Mouse (Mus musculus): ENCODE measurements around the gene Arid3a. TPM values are rescaled to one million over a fixed set of nuclear protein-coding genes. Genes with fewer than 3 reads are reported as not detected.
A peak's percentile ranks its signal among the peaks of the same experiment; 100 is the strongest.

Arid3a gene
- total RNA-seq, 2 experiments from 2014 or later = 1.0 to 1.1 TPM

DNA sequence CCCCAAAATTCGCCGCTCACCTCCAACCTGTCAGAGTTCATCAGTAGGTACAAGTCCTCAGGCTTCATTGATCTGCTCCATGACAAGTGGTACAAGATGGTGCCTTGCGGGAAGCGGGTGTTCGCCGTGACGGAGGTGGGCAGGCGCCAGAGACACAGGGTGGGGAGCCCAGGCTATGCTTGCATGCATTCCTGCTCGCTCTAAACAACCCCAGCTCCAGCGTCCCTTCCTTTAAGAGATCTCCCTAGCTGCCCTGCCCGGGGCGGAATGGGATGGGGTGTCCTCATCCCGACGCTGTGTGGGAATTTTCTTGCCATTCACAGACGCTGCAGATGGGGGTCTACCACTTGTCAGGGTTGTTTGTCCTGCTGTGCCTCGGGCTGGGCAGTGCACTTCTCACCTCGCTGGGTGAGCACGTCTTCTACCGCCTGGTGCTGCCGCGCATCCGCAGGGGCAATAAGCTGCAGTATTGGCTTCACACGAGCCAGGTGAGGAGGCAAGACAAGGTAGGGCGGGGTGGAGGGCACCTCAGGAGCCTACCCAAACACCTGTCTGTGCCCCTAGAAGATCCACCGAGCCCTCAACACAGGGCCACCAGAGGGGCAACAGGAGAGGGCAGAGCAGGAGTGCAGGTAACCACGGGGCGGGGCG is 49.4 kb downstream of the Arid3a start:
- no peak for DNase-seq

DNA sequence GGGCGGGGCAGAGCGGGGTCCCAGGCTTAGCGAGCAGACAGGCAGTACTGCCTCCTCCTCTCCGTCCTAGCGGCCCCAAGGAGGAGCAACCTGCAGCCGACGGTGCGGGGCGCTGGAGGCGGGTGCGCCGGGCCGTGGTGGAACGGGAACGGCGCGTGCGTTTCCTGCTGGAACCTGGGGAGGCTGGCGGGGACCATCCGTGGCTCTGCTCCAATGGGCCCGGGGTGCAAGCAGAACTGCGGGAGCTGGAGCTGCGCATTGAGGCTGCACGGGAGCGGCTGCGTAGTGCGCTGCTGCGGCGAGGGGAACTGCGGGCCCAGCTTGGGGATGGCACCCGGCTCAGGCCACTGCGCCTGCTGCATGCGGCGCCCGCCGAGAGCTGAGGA is 49.9 kb downstream of the Arid3a start:
- DNase-seq = no peak

DNA sequence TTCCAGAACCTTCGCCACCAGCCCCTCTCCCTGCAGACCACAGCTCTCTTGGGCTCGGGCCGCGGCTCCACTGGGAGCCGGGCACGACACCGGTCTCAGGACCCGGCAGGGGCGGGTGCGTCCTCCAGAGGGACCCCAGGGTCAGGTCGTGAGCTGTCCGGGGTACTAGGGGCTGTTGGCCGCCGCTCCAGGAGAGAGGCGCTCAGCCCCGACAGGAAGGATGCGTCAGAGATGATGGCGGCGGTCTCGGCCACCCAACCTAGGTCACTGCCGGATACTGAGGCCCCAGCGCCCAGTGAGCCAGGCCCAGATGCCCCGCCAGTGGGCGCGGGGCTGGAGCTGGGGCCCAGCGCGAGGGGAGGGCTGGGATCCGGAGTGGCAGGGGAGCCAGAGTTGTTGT is 50.5 kb downstream of the Arid3a start:
- no peak for DNase-seq

- no peak for DNase-seq
Observed at GRCm38 (mm10) chr10:79978061-79978460, 51.2 kb downstream of the Arid3a start.

DNA sequence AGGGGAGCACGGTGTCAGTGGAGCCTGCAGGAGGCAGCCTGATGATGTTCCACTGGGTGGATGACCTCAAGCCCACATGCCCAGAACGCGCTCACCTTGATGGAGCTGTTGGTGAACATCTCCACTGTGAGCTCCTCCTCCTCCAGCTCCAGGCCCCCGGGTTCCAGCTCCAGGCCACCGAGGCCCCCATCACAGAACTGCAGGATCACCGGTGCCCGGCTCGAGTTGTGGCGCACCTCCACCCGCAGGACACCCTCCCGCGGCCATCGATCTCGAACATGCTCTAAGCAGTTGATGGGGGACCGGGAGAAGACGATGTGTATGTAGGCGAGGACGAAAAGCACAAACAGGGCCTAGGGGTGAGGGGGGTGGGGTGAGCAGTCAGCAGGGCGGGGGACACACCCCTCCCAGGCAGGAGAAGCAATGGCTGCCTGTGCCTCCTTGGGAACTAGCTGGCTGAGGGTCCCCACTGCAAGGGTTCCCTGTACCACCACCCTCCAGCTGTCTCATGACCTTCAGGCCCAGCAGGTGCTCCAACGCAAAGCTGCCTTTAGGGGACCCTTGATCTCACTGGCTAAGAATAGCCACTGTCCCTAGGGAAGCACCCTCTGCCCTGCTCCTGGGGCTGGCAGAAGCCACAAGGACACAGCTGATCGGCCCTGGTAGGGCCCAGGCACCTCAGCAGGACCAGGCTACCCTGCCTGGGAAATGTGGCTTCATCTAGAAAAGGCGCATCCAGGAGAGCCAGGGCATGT is 52.7 kb downstream of the Arid3a start:
- DNase-seq = peak; percentile 41 to 69

- no peak for DNase-seq
Observed at GRCm38 (mm10) chr10:79983205-79983604, 56.4 kb downstream of the Arid3a start.

DNA sequence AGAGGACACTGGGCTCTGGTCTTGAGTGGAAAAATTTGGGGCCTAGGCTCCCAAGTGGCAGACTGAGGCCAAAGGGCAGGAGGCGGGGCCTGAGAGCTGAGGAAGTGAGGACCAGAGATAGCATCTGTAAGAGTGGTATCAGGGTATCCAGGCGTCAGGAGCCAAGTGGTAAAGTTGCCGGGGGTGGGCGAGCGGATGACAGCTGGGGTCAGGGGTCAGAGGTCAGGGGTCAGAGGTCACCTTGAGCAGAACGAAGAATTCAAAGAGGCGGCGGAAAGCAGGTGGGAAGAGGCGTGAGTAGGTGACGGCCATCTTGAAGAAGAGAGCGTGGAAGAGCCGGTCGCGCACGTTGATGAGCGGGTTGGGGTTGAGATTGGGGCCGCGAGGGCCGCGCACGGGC is 56.8 kb downstream of the Arid3a start:
- DNase-seq = peak; percentile 73 to 76

GRCm38 (mm10) chr10:79984195-79984816 is 57.5 kb downstream of the Arid3a start, which contains the start of gene Tmem259:
Gene Tmem259, minus strand, starts transcription at chr10:79984330.
- peak; percentile 91 to 92 for DNase-seq

GRCm38 (mm10) chr10:79984871-79985270 is 58.0 kb downstream of the Arid3a start:
- DNase-seq = peak; percentile 97 to 99

DNA sequence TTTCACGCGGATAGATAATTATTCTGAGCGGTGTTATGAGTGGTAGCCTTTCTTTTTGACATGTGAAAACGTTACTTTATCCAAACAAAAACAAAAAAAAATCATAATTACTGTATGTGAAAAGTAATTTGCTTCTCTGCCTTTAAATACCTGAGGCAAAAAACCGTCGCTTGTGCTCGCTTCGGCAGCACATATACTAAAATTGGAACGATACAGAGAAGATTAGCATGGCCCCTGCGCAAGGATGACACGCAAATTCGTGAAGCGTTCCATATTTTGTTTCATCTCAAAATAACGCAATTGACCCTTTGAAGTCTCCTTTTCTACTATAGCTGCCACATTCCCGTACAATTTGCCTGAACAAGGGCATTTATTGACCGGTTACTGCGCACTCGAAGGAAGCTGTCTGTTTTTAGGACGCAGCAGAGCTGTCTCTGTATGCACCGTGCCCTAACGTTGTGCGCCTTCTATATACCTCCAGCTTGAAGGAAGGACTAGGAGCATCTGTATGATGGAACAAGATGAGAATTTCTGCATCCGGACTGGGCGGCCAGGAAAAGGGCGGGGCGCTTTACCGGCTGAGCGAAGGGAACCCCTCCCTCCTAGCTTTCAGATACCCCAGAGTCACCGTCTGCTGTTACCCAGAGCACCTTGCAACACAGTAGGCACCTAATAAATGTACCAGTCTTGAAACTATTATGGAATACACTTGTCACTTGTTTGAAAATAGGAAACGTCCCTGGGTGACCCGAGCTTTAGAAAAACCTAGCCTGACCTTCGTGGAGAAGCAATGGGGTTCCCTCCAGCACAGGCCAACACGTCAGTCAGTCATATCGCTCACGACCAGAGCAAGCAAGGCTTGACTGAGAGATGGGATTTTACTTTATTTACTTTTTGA is 58.7 kb downstream of the Arid3a start:
- peak; percentile 83 to 84 for DNase-seq

- DNase-seq = peak; percentile 64 to 70
Observed at GRCm38 (mm10) chr10:79986232-79986878, 59.5 kb downstream of the Arid3a start.

GRCm38 (mm10) chr10:79986963-79987362 is 60.1 kb downstream of the Arid3a start:
- DNase-seq = peak; percentile 88 to 91

- DNase-seq = peak in 1 of 2 experiments; percentile 62
Observed at GRCm38 (mm10) chr10:79987771-79988505, 61.1 kb downstream of the Arid3a start.

- DNase-seq = peak; percentile 81 to 84
Observed at GRCm38 (mm10) chr10:79988506-79989271, 61.8 kb downstream of the Arid3a start, which contains the start of gene Cnn2. Gene Cnn2, plus strand, starts transcription at chr10:79988584.

GRCm38 (mm10) chr10:79989272-79989786 is 62.5 kb downstream of the Arid3a start:
- DNase-seq = no peak

DNA sequence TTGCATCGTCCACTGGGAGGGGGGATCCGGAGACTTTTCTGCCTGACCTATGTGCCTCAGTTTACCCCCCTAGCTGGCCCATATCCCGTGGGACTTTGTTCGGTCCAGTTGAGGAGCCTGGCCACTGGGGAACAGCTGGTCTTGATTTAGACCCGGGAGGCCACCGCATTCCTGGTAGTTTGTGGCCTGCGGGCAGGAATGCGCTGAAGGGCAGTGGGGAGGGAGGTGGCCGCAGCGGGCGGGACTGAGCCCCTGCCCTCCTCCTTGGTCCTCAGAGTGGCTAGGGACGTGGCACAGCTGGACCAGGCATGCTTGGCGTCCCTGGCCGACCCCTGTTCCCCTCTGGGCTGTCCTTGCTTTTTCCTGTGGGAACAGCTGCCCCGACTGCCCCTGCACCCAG is 63.0 kb downstream of the Arid3a start:
- no peak for DNase-seq

- no peak for DNase-seq
Observed at GRCm38 (mm10) chr10:79991099-79991498, 64.3 kb downstream of the Arid3a start.

DNA sequence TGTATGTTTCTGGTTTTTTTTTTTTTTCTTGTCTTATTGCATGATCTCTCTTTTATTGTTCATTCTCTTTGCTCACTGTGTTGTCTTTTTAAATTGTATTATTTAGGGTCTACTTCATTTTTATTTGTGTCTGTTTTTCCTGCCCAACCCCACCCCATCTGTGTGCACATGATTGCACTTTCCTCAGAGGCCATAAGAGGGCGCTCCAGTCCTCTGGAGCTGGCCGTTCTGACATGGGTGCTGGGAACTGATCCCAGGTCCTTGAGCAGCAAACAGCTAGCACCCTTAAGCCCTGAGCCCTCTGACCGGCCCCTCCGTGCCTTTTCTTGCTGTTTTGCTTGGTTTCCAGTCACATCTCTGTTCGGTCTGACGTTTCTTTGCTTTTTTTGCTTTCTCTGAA is 64.7 kb downstream of the Arid3a start:
- no peak for DNase-seq

DNA sequence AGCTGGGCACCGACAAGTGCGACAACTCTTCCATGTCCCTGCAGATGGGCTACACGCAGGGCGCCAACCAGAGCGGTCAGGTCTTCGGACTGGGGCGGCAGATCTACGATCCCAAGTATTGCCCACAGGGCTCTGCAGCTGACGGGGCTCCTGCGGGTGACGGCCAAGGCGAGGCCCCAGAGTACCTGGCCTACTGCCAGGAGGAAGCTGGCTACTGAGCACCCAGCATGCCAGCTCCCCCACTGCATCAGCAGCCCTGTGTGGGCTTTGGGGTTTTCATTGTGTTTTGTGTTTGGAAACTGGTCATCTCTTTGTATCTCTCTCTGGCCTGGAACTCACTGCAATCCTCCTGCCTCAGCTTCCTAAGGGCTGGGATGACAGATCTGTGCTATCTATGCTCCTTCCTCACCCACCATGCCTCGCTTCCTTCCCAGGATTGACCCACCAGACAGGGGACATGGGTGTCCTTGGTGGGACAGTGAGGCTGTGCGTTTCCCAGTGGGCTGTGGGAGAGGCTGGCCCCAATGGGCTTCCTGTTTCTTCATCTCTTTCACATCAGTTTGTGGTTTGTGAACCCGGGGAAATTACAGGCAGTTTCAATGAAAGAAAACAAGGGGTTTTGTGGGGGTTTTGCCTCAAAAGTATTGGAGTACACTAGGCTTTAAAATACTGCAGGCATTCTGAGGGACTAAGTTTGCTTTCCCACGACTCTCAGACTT is 67.7 kb downstream of the Arid3a start:
- peak in 1 of 2 experiments; percentile 61 for DNase-seq
